Mouse (Mus musculus) midbrain, embryonic 11.5 days (tissue): ENCODE measurements around the gene Ocrl. TPM values are rescaled to one million over a fixed set of nuclear protein-coding genes. Genes with fewer than 3 reads are reported as not detected.

Experiments
- ATAC-seq: fragments of 200-750 bp; cut with Nextera tagmentation; 2 replicates; pipeline ENCODE4 v1.8.0; 2017; ENCODE audit warnings: moderate TSS enrichment, moderate library complexity; ENCODE audit not compliant: low FRiP score
- DNase-seq: peaks from one replicate; pipeline ENCODE4 v3.0.0; 2015; ENCODE audit warnings: low spot score; ENCODE audit errors: missing footprints
- H3K27ac ChIP-seq: fragments of 300-500 bp; sonication (generic); 2 replicates; pipeline ENCODE4 v1.5.1; 2014; ENCODE audit warnings: low read depth, low read length
- H3K27me3 ChIP-seq: fragments of 300-500 bp; sonication (generic); 2 replicates; pipeline ENCODE4 v1.6.1; 2014; ENCODE audit warnings: mild to moderate bottlenecking, low read length, moderate library complexity, mixed read lengths; ENCODE audit not compliant: control insufficient read depth, insufficient read depth
- H3K36me3 ChIP-seq: fragments of 300-500 bp; sonication (generic); 2 replicates; pipeline ENCODE4 v1.6.1; 2014; ENCODE audit warnings: mild to moderate bottlenecking, low read length, moderate library complexity, mixed read lengths; ENCODE audit not compliant: control insufficient read depth, insufficient read depth
- H3K4me1 ChIP-seq: fragments of 300-500 bp; sonication (generic); 2 replicates; pipeline ENCODE4 v1.6.1; 2014; ENCODE audit warnings: low read length; ENCODE audit not compliant: control insufficient read depth, insufficient read depth
- H3K4me2 ChIP-seq: fragments of 300-500 bp; sonication (generic); 2 replicates; pipeline ENCODE4 v1.6.1; 2014; ENCODE audit warnings: mild to moderate bottlenecking, moderate library complexity
- H3K4me3 ChIP-seq: fragments of 300-500 bp; sonication (generic); 2 replicates; pipeline ENCODE4 v1.5.1; 2014; ENCODE audit warnings: low read depth, low read length
- H3K9ac ChIP-seq: fragments of 300-500 bp; sonication (generic); 2 replicates; pipeline ENCODE4 v1.6.1; 2014; ENCODE audit warnings: low read length
- H3K9me3 ChIP-seq: fragments of 300-500 bp; sonication (generic); 2 replicates; pipeline ENCODE4 v1.6.1; 2016; ENCODE audit warnings: low read length; ENCODE audit not compliant: control insufficient read depth
- WGBS: fragments of 180-500 bp; shearing (Covaris S2); extraction: QIAGEN DNeasy Blood & Tissue Kit; methylation state at CpG from one replicate; pipeline ENCODE4 v1.1.7; 2014; 5-methylcytosine and 5-hydroxymethylcytosine counted together
- polyA plus RNA-seq: library from polyadenylated mRNA; unstranded; fragments of >200 nt; fragmentation: Nextera tagmentation; extraction: Ambion mirVana; gene quantifications from 2 replicates; pipeline ENCODE4 v1.2.1, GENCODE M21; 2014

The Ocrl gene
- polyA plus RNA-seq, 1 experiment from 2014 or later, result 21.5 TPM

GRCm38 (mm10) chrX:47913543-47913938 lies 1.4 kb downstream of the Ocrl start:
- H3K4me3 ChIP-seq, result no peak overlapping the region
- H3K36me3 ChIP-seq, result no peaks in the 10 kb centered on the region
- no peaks in the 10 kb centered on the region for H3K9me3 ChIP-seq
- H3K4me2 ChIP-seq, result peak overlapping the region; percentile 49; the same call in 1 of the 2 replicates
- ATAC-seq, result no peak
- DNase-seq, result no peak
- WGBS, result 79% methylated on average over 7 of the region's 7 CpGs
- no peak overlapping the region for H3K27ac ChIP-seq
- H3K27me3 ChIP-seq, result no peaks in the 10 kb centered on the region
- H3K4me1 ChIP-seq, result no peaks in the 10 kb centered on the region
- no peak overlapping the region for H3K9ac ChIP-seq

- no peaks in the 10 kb centered on the region for H3K27me3 ChIP-seq
- DNase-seq, result no peak
- no peak overlapping the region for H3K9ac ChIP-seq
- no peaks in the 10 kb centered on the region for H3K36me3 ChIP-seq
- H3K27ac ChIP-seq, result no peak overlapping the region
- no peak for ATAC-seq
- no peak overlapping the region for H3K4me3 ChIP-seq
- H3K9me3 ChIP-seq, result no peaks in the 10 kb centered on the region
- H3K4me2 ChIP-seq, result no peak overlapping the region
- WGBS, result 70% methylated on average over 1 of the region's 1 CpGs
- no peaks in the 10 kb centered on the region for H3K4me1 ChIP-seq
These were observed 4.6 kb downstream of the Ocrl start for GRCm38 (mm10) chrX:47916831-47917230.

GRCm38 (mm10) chrX:47920541-47920940 lies 8.4 kb downstream of the Ocrl start:
- no peaks in the 10 kb centered on the region for H3K4me1 ChIP-seq
- H3K27me3 ChIP-seq, result no peaks in the 10 kb centered on the region
- no peak overlapping the region for H3K27ac ChIP-seq
- ATAC-seq (no peak), DNase-seq (no peak)
- H3K36me3 ChIP-seq, result no peaks in the 10 kb centered on the region
- WGBS, result 89% methylated on average over 5 of the region's 5 CpGs
- H3K4me2 ChIP-seq, result no peak overlapping the region
- no peaks in the 10 kb centered on the region for H3K9me3 ChIP-seq
- H3K4me3 ChIP-seq, result no peak overlapping the region
- H3K9ac ChIP-seq, result no peak overlapping the region

GRCm38 (mm10) chrX:47927981-47928380 lies 15.8 kb downstream of the Ocrl start:
- no peaks in the 10 kb centered on the region for H3K27me3 ChIP-seq
- 90% methylated on average over 3 of the region's 3 CpGs for WGBS
- no peak overlapping the region for H3K27ac ChIP-seq
- no peak overlapping the region for H3K4me2 ChIP-seq
- no peak for DNase-seq
- no peaks in the 10 kb centered on the region for H3K36me3 ChIP-seq
- no peak overlapping the region for H3K9ac ChIP-seq
- no peak overlapping the region for H3K4me3 ChIP-seq
- H3K4me1 ChIP-seq, result no peaks in the 10 kb centered on the region
- H3K9me3 ChIP-seq, result no peaks in the 10 kb centered on the region
- ATAC-seq, result no peak

- 76% methylated on average over 3 of the region's 3 CpGs for WGBS
- no peaks in the 10 kb centered on the region for H3K36me3 ChIP-seq
- no peak overlapping the region for H3K27ac ChIP-seq
- ATAC-seq (no peak), DNase-seq (no peak)
- no peak overlapping the region for H3K4me3 ChIP-seq
- H3K9me3 ChIP-seq, result no peaks in the 10 kb centered on the region
- no peak overlapping the region for H3K9ac ChIP-seq
- H3K27me3 ChIP-seq, result no peaks in the 10 kb centered on the region
- no peak overlapping the region for H3K4me2 ChIP-seq
- H3K4me1 ChIP-seq, result no peaks in the 10 kb centered on the region
These were observed 18.3 kb downstream of the Ocrl start for GRCm38 (mm10) chrX:47930449-47930848.

GRCm38 (mm10) chrX:47934352-47934751 lies 22.2 kb downstream of the Ocrl start:
- H3K4me2 ChIP-seq, result no peak overlapping the region
- WGBS, result 89% methylated on average over 11 of the region's 11 CpGs
- no peaks in the 10 kb centered on the region for H3K36me3 ChIP-seq

GRCm38 (mm10) chrX:47936885-47937284 lies 24.7 kb downstream of the Ocrl start:
- 55% methylated on average over 5 of the region's 5 CpGs for WGBS
- no peaks in the 10 kb centered on the region for H3K27me3 ChIP-seq
- peaks cover 5% of the 10 kb centered on the region; the same call in 1 of the 2 replicates for H3K4me1 ChIP-seq
- no peak overlapping the region for H3K4me2 ChIP-seq
- H3K9me3 ChIP-seq, result no peaks in the 10 kb centered on the region
- no peaks in the 10 kb centered on the region for H3K36me3 ChIP-seq
- no peak for ATAC-seq
- no peak overlapping the region for H3K9ac ChIP-seq
- no peak for DNase-seq
- H3K4me3 ChIP-seq, result no peak overlapping the region
- H3K27ac ChIP-seq, result no peak overlapping the region

More at GRCm38 (mm10) chrX:47934352-47934751, 22.2 kb downstream of the Ocrl start:
- Histone ChIP-seq H3K27ac (no peak overlapping the region), H3K4me1 (peaks cover 5% of the 10 kb centered on the region; the same call in 1 of the 2 replicates), H3K9me3 (no peaks in the 10 kb centered on the region), H3K9ac (no peak overlapping the region), H3K27me3 (no peaks in the 10 kb centered on the region), H3K4me3 (no peak overlapping the region)
- no peak for ATAC-seq
- no peak for DNase-seq

- Histone ChIP-seq H3K4me2 (no peak overlapping the region), H3K27ac (peak overlapping the region; percentile 25; the same call in 1 of the 2 replicates)
- 37% methylated on average over 2 of the region's 2 CpGs for WGBS
These were observed 25.6 kb downstream of the Ocrl start for GRCm38 (mm10) chrX:47937740-47938139.

GRCm38 (mm10) chrX:47949729-47950128 lies 37.5 kb downstream of the Ocrl start:
- no peaks in the 10 kb centered on the region for H3K27me3 ChIP-seq
- H3K27ac ChIP-seq, result no peak overlapping the region
- H3K36me3 ChIP-seq, result no peaks in the 10 kb centered on the region
- whole genome bisulfite sequencing, result 46% methylated on average over 3 of the region's 3 CpGs
- ATAC-seq (peak; percentile 68; the same call in 1 of the 2 replicates), DNase-seq (no peak)
- H3K4me3 ChIP-seq, result no peak overlapping the region
- no peaks in the 10 kb centered on the region for H3K4me1 ChIP-seq
- H3K9me3 ChIP-seq, result no peaks in the 10 kb centered on the region
- H3K9ac ChIP-seq, result no peak overlapping the region
- H3K4me2 ChIP-seq, result no peak overlapping the region

More at GRCm38 (mm10) chrX:47937740-47938139, 25.6 kb downstream of the Ocrl start:
- Histone ChIP-seq H3K9me3 (no peaks in the 10 kb centered on the region), H3K4me1 (peaks cover 5% of the 10 kb centered on the region; the same call in 1 of the 2 replicates), H3K4me3 (no peak overlapping the region), H3K9ac (no peak overlapping the region), H3K36me3 (no peaks in the 10 kb centered on the region), H3K27me3 (no peaks in the 10 kb centered on the region)
- peak; percentile 65; the same call in 1 of the 2 replicates for ATAC-seq
- DNase-seq, result no peak
